ENCODE assay signal across 8 mouse cellular contexts in genomic region chr6:134773961-134774360, GRCm38 (mm10). TPM values are rescaled to one million over a fixed set of nuclear protein-coding genes. Genes with fewer than 3 reads are reported as not detected.
DNase-seq lines count a peak whose midpoint lies in the region; ATAC-seq and TF ChIP-seq lines count a peak whose summit lies in the region.

No protein-coding gene starts in this region.

- WGBS in kidney, embryonic 16.5 days = 43% methylated on average over 3 of the region's 3 CpGs
- WGBS in stomach, embryonic 14.5 days = 22% methylated on average over 3 of the region's 3 CpGs
- 74% methylated on average over 3 of the region's 3 CpGs for WGBS in midbrain, embryonic 15.5 days
- 62% methylated on average over 3 of the region's 3 CpGs for WGBS in neural tube, embryonic 15.5 days

- H3K4me2 ChIP-seq in kidney, embryonic 16.5 days (replicated peaks; ENCODE audit: low read depth, low read length) = no peak overlapping the region
- H3K4me2 ChIP-seq in stomach, embryonic 14.5 days (replicated peaks; ENCODE audit: low read depth, low read length) = no peak overlapping the region
- H3K4me2 ChIP-seq in midbrain, embryonic 15.5 days = no peak overlapping the region
- no peak overlapping the region for H3K4me2 ChIP-seq in neural tube, embryonic 15.5 days

- TF ChIP-seq CTCF in G1E (IDR thresholded peaks at IDR 0.05; ENCODE audit: low read depth, low read length) = no peak

- peaks cover 28% of the 10 kb centered on the region for H3K4me1 ChIP-seq in G1E (ENCODE audit: insufficient read depth, low read depth, low read length)
- H3K4me1 ChIP-seq in kidney, embryonic 16.5 days (ENCODE audit: insufficient read depth, low read length) = peaks cover 9% of the 10 kb centered on the region; the same call in 1 of the 2 replicates
- H3K4me1 ChIP-seq in stomach, embryonic 14.5 days (ENCODE audit: control insufficient read depth, insufficient read depth, low read length) = peaks cover 12% of the 10 kb centered on the region; the same call in 1 of the 2 replicates
- H3K4me1 ChIP-seq in midbrain, embryonic 15.5 days = no peaks in the 10 kb centered on the region; the same call in 1 of the 2 replicates
- 0 out of 2 replicates have a peak, but pooled peaks cover 5% of the 10 kb centered on the region for H3K4me1 ChIP-seq in neural tube, embryonic 15.5 days

- no peak overlapping the region for H3K4me3 ChIP-seq in G1E (ENCODE audit: low read depth, low read length)
- H3K4me3 ChIP-seq in kidney, embryonic 16.5 days (ENCODE audit: low read length) = no peak overlapping the region
- no peak overlapping the region for H3K4me3 ChIP-seq in stomach, embryonic 14.5 days (ENCODE audit: low read depth, low read length)
- H3K4me3 ChIP-seq in midbrain, embryonic 15.5 days = no peak overlapping the region
- no peak overlapping the region for H3K4me3 ChIP-seq in neural tube, embryonic 15.5 days (replicated peaks)

- H3K27me3 ChIP-seq in G1E (ENCODE audit: insufficient read depth, low read length) = no peaks in the 10 kb centered on the region
- no peaks in the 10 kb centered on the region for H3K27me3 ChIP-seq in kidney, embryonic 16.5 days (ENCODE audit: insufficient read depth, low read length)
- H3K27me3 ChIP-seq in stomach, embryonic 14.5 days (ENCODE audit: control insufficient read depth, insufficient read depth, low read length) = no peaks in the 10 kb centered on the region
- no peaks in the 10 kb centered on the region for H3K27me3 ChIP-seq in midbrain, embryonic 15.5 days (replicated peaks)
- no peaks in the 10 kb centered on the region for H3K27me3 ChIP-seq in neural tube, embryonic 15.5 days (replicated peaks)

- ATAC-seq in G1E (ENCODE audit: extremely low read depth, insufficient number of reproducible peaks, low FRiP score, poor library complexity, severe bottlenecking) = peak; percentile 66
- ATAC-seq in kidney, embryonic 16.5 days (ENCODE audit: low FRiP score, low TSS enrichment) = peak; percentile 49; the same call in 1 of the 2 replicates
- ATAC-seq in stomach, embryonic 14.5 days (ENCODE audit: insufficient number of reproducible peaks, insufficient read depth, low FRiP score, low read depth) = peak; percentile 90
- ATAC-seq in midbrain, embryonic 15.5 days (replicated peaks) = no peak
- ATAC-seq in neural tube, embryonic 15.5 days (ENCODE audit: low FRiP score) = no peak

- H3K36me3 ChIP-seq in G1E (replicated peaks) = peaks cover 10% of the 10 kb centered on the region
- H3K36me3 ChIP-seq in kidney, embryonic 16.5 days (ENCODE audit: insufficient read depth, low read length) = no peaks in the 10 kb centered on the region
- no peaks in the 10 kb centered on the region for H3K36me3 ChIP-seq in stomach, embryonic 14.5 days (ENCODE audit: control insufficient read depth, insufficient read depth, low read length)
- no peaks in the 10 kb centered on the region for H3K36me3 ChIP-seq in midbrain, embryonic 15.5 days (replicated peaks)
- H3K36me3 ChIP-seq in neural tube, embryonic 15.5 days = no peaks in the 10 kb centered on the region

- no peak overlapping the region for H3K27ac ChIP-seq in kidney, embryonic 16.5 days (ENCODE audit: low read length)
- peak overlapping the region; percentile 52; the same call in 1 of the 2 replicates for H3K27ac ChIP-seq in stomach, embryonic 14.5 days (ENCODE audit: low read length)
- H3K27ac ChIP-seq in midbrain, embryonic 15.5 days = no peak overlapping the region
- no peak overlapping the region for H3K27ac ChIP-seq in neural tube, embryonic 15.5 days (replicated peaks)

- no peaks in the 10 kb centered on the region for H3K9me3 ChIP-seq in G1E (replicated peaks)
- no peaks in the 10 kb centered on the region for H3K9me3 ChIP-seq in kidney, embryonic 16.5 days (ENCODE audit: low read length)
- no peaks in the 10 kb centered on the region for H3K9me3 ChIP-seq in stomach, embryonic 14.5 days (ENCODE audit: control insufficient read depth, low read depth, low read length)
- no peaks in the 10 kb centered on the region for H3K9me3 ChIP-seq in midbrain, embryonic 15.5 days
- no peaks in the 10 kb centered on the region for H3K9me3 ChIP-seq in neural tube, embryonic 15.5 days (replicated peaks)

- H3K9ac ChIP-seq in kidney, embryonic 16.5 days (replicated peaks; ENCODE audit: low read length) = no peak overlapping the region
- no peak overlapping the region for H3K9ac ChIP-seq in stomach, embryonic 14.5 days (replicated peaks; ENCODE audit: low read depth, low read length)
- no peak overlapping the region for H3K9ac ChIP-seq in midbrain, embryonic 15.5 days
- no peak overlapping the region for H3K9ac ChIP-seq in neural tube, embryonic 15.5 days (replicated peaks)

- peak; percentile 46 for DNase-seq in G1E (ENCODE audit: low spot score)
- peak; percentile 54 to 69 for DNase-seq in adrenal gland, postnatal 36 days
- DNase-seq in gastrocnemius, postnatal 25 days = peak; percentile 45
- no peak for DNase-seq in T-cell, adult 2 months (ENCODE audit: low spot score)

RNA-seq across cellular contexts. Expression of gene Dusp16, which starts 18.5 kb away (rescaled TPM):
- 55.5 TPM in 2 replicates for total RNA-seq in G1E (2014; fragmentation: Nextera tagmentation)
- 9.9 and 15.0 TPM in 2 replicates for total RNA-seq in G1E (2017)
- 2.9 and 5.2 TPM in 2 replicates for polyA plus RNA-seq in G1E (2012)
- 10 to 100 TPM; 24.0 to 26.6 TPM for total RNA-seq in adrenal gland, postnatal 36 days (2021)
- 10 to 100 TPM; 13.3 to 17.4 TPM for total RNA-seq in gastrocnemius, postnatal 25 days (2021)
- polyA plus RNA-seq in kidney, embryonic 16.5 days (2015; fragmentation: Nextera tagmentation; extraction: Ambion mirVana) = 11.9 and 12.4 TPM in 2 replicates
- 19.2 and 21.4 TPM in 2 replicates for polyA plus RNA-seq in stomach, embryonic 14.5 days (2014; fragmentation: Nextera tagmentation; extraction: Ambion mirVana)
- polyA plus RNA-seq in midbrain, embryonic 15.5 days (2015; fragmentation: Nextera tagmentation; extraction: Ambion mirVana) = 4.4 and 5.4 TPM in 2 replicates
- polyA plus RNA-seq in neural tube, embryonic 15.5 days (2015; fragmentation: Nextera tagmentation; extraction: Ambion mirVana) = 5.2 and 6.6 TPM in 2 replicates

RNA-seq across cellular contexts. Expression of gene Crebl2, which starts 56.0 kb away (rescaled TPM):
- 8.4 and 11.4 TPM in 2 replicates for total RNA-seq in G1E (2014; fragmentation: Nextera tagmentation)
- total RNA-seq in G1E (2017) = 10.7 and 12.3 TPM in 2 replicates
- 2.0 and 2.4 TPM in 2 replicates for polyA plus RNA-seq in G1E (2012)
- total RNA-seq in adrenal gland, postnatal 36 days (2021) = 10 to 100 TPM; 30.0 to 35.0 TPM
- 1 to 10 TPM; 7.2 to 7.6 TPM for total RNA-seq in gastrocnemius, postnatal 25 days (2021)
- polyA plus RNA-seq in kidney, embryonic 16.5 days (2015; fragmentation: Nextera tagmentation; extraction: Ambion mirVana) = 2.8 TPM in 2 replicates
- polyA plus RNA-seq in stomach, embryonic 14.5 days (2014; fragmentation: Nextera tagmentation; extraction: Ambion mirVana) = 3.5 and 4.1 TPM in 2 replicates
- 4.6 and 5.6 TPM in 2 replicates for polyA plus RNA-seq in midbrain, embryonic 15.5 days (2015; fragmentation: Nextera tagmentation; extraction: Ambion mirVana)
- polyA plus RNA-seq in neural tube, embryonic 15.5 days (2015; fragmentation: Nextera tagmentation; extraction: Ambion mirVana) = 3.9 and 4.6 TPM in 2 replicates

Comparison
In these comparisons a context has a peak if more than half of its experiments do, and no peak if none do; other contexts are left out.
1. ATAC-seq: peak in G1E (single experiment), kidney, embryonic 16.5 days (single experiment) and stomach, embryonic 14.5 days (single experiment); none in midbrain, embryonic 15.5 days (single experiment) and neural tube, embryonic 15.5 days (single experiment).